Mouse (Mus musculus) intestine, embryonic 15.5 days (tissue): ENCODE measurements around the gene Pde6d. TPM values are rescaled to one million over a fixed set of nuclear protein-coding genes. Genes with fewer than 3 reads are reported as not detected.
"Not testable (repeated sequence)": the region's sequence is repeated elsewhere in the genome, so short reads cannot be mapped to it uniquely, and the experiment has no call there.

Source experiments
- ATAC-seq: fragments of 200-750 bp; cut with Nextera tagmentation; 2 replicates; pipeline ENCODE4 v1.8.0; 2017; ENCODE audit warnings: moderate TSS enrichment, moderate library complexity
- H3K27ac ChIP-seq: fragments of 300-500 bp; sonication (generic); 2 replicates; pipeline ENCODE4 v1.5.1; 2015; ENCODE audit warnings: mild to moderate bottlenecking, inconsistent platforms
- H3K27me3 ChIP-seq: fragments of 300-500 bp; sonication (generic); replicated peaks from 2 replicates; pipeline ENCODE4 v1.6.1; 2015; ENCODE audit warnings: inconsistent platforms
- H3K36me3 ChIP-seq: fragments of 300-500 bp; sonication (generic); 2 replicates; pipeline ENCODE4 v1.6.1; 2015; ENCODE audit warnings: inconsistent platforms
- H3K4me1 ChIP-seq: fragments of 300-500 bp; sonication (generic); replicated peaks from 2 replicates; pipeline ENCODE4 v1.6.1; 2015; ENCODE audit warnings: inconsistent platforms
- H3K4me2 ChIP-seq: fragments of 300-500 bp; sonication (generic); replicated peaks from 2 replicates; pipeline ENCODE4 v1.6.1; 2015; ENCODE audit warnings: mild to moderate bottlenecking, inconsistent platforms
- H3K4me3 ChIP-seq: fragments of 300-500 bp; sonication (generic); replicated peaks from 2 replicates; pipeline ENCODE4 v1.5.1; 2015; ENCODE audit warnings: inconsistent platforms
- H3K9ac ChIP-seq: fragments of 300-500 bp; sonication (generic); 2 replicates; pipeline ENCODE4 v1.6.1; 2015; ENCODE audit warnings: inconsistent platforms
- H3K9me3 ChIP-seq: fragments of 300-500 bp; sonication (generic); 2 replicates; pipeline ENCODE4 v1.6.1; 2016; ENCODE audit warnings: inconsistent platforms
- WGBS: fragments of 180-500 bp; shearing (Covaris S2); methylation state at CpG from one replicate; pipeline ENCODE4 v1.1.7; 2015; 5-methylcytosine and 5-hydroxymethylcytosine counted together
- polyA plus RNA-seq: library from polyadenylated mRNA; unstranded; fragments of >200 nt; fragmentation: Nextera tagmentation; extraction: Ambion mirVana; gene quantifications from 2 replicates; pipeline ENCODE4 v1.2.1, GENCODE M21; 2015

Pde6d gene
- polyA plus RNA-seq, 1 experiment from 2014 or later: 56.6 TPM

GRCm38 (mm10) chr1:86520361-86520760 lies 62.1 kb downstream of the Pde6d start:
- Histone ChIP-seq H3K9ac (no peak overlapping the region), H3K4me2 (no peak overlapping the region), H3K27ac (no peak overlapping the region), H3K4me1 (0 out of 2 replicates have a peak, but pooled peaks cover 5% of the 10 kb centered on the region), H3K9me3 (no peaks in the 10 kb centered on the region), H3K4me3 (no peak overlapping the region), H3K36me3 (no peaks in the 10 kb centered on the region), H3K27me3 (no peaks in the 10 kb centered on the region)
- no peak for ATAC-seq
- WGBS: 43% methylated on average over 7 of the region's 7 CpGs

GRCm38 (mm10) chr1:86517076-86517475 lies 65.4 kb downstream of the Pde6d start:
- Histone ChIP-seq H3K9ac (no peak overlapping the region), H3K9me3 (no peaks in the 10 kb centered on the region), H3K4me1 (peaks cover 3% of the 10 kb centered on the region; the same call in 1 of the 2 replicates), H3K4me2 (no peak overlapping the region), H3K27ac (no peak overlapping the region), H3K27me3 (no peaks in the 10 kb centered on the region), H3K36me3 (no peaks in the 10 kb centered on the region), H3K4me3 (no peak overlapping the region)
- ATAC-seq: no peak
- 76% methylated on average over 3 of the region's 3 CpGs for WGBS

- H3K27me3 ChIP-seq: no peaks in the 10 kb centered on the region
- no peaks in the 10 kb centered on the region for H3K36me3 ChIP-seq
- H3K4me3 ChIP-seq: no peak overlapping the region
- no peak overlapping the region for H3K4me2 ChIP-seq
- no peaks in the 10 kb centered on the region for H3K9me3 ChIP-seq
- H3K27ac ChIP-seq: no peak overlapping the region
- WGBS: 59% methylated on average over 6 of the region's 6 CpGs
- H3K9ac ChIP-seq: no peak overlapping the region
- no peak for ATAC-seq
- peaks cover 4% of the 10 kb centered on the region; the same call in 1 of the 2 replicates for H3K4me1 ChIP-seq
These were observed 66.6 kb downstream of the Pde6d start for GRCm38 (mm10) chr1:86515715-86516410.

- not testable (repeated sequence) for H3K4me3 ChIP-seq, H3K27me3 ChIP-seq, H3K9ac ChIP-seq, H3K9me3 ChIP-seq, H3K4me2 ChIP-seq, H3K36me3 ChIP-seq, ATAC-seq, H3K27ac ChIP-seq, H3K4me1 ChIP-seq
- WGBS: 77% methylated on average over 1 of the region's 1 CpGs
These were observed 69.4 kb downstream of the Pde6d start for GRCm38 (mm10) chr1:86513031-86513430.

GRCm38 (mm10) chr1:86512154-86512720 lies 70.2 kb downstream of the Pde6d start:
- H3K27me3 ChIP-seq: no peaks in the 10 kb centered on the region
- peaks cover 4% of the 10 kb centered on the region; the same call in 1 of the 2 replicates for H3K4me1 ChIP-seq
- WGBS: 81% methylated on average over 4 of the region's 4 CpGs
- no peak for ATAC-seq
- H3K4me3 ChIP-seq: no peak overlapping the region
- H3K9ac ChIP-seq: no peak overlapping the region
- H3K36me3 ChIP-seq: no peaks in the 10 kb centered on the region
- no peak overlapping the region for H3K4me2 ChIP-seq
- no peak overlapping the region for H3K27ac ChIP-seq
- no peaks in the 10 kb centered on the region for H3K9me3 ChIP-seq

GRCm38 (mm10) chr1:86510676-86511441 lies 71.6 kb downstream of the Pde6d start:
- H3K4me1 ChIP-seq: peaks cover 12% of the 10 kb centered on the region
- no peak overlapping the region for H3K4me2 ChIP-seq
- H3K27me3 ChIP-seq: no peaks in the 10 kb centered on the region
- 72% methylated on average over 9 of the region's 9 CpGs for WGBS
- H3K9me3 ChIP-seq: no peaks in the 10 kb centered on the region
- H3K27ac ChIP-seq: 0 out of 2 replicates have a peak overlapping the region, but pooled peaks have one; percentile 36
- peak; percentile 5; the same call in 1 of the 2 replicates for ATAC-seq
- H3K4me3 ChIP-seq: no peak overlapping the region
- H3K36me3 ChIP-seq: no peaks in the 10 kb centered on the region
- H3K9ac ChIP-seq: no peak overlapping the region

- no peaks in the 10 kb centered on the region for H3K36me3 ChIP-seq
- 74% methylated on average over 1 of the region's 1 CpGs for WGBS
These were observed 72.2 kb downstream of the Pde6d start for GRCm38 (mm10) chr1:86510266-86510665.

GRCm38 (mm10) chr1:86509410-86509809 lies 73.0 kb downstream of the Pde6d start:
- no peak overlapping the region for H3K27ac ChIP-seq
- no peak overlapping the region for H3K4me2 ChIP-seq
- H3K36me3 ChIP-seq: no peaks in the 10 kb centered on the region
- no peak overlapping the region for H3K9ac ChIP-seq
- H3K27me3 ChIP-seq: no peaks in the 10 kb centered on the region
- H3K4me1 ChIP-seq: peaks cover 25% of the 10 kb centered on the region
- no peak overlapping the region for H3K4me3 ChIP-seq
- no peaks in the 10 kb centered on the region for H3K9me3 ChIP-seq
- peak; percentile 66 for ATAC-seq
- WGBS: 22% methylated on average over 7 of the region's 7 CpGs

More at GRCm38 (mm10) chr1:86510266-86510665, 72.2 kb downstream of the Pde6d start:
- Histone ChIP-seq H3K9ac (no peak overlapping the region), H3K27ac (no peak overlapping the region), H3K4me1 (peaks cover 17% of the 10 kb centered on the region), H3K4me3 (no peak overlapping the region), H3K4me2 (no peak overlapping the region), H3K9me3 (no peaks in the 10 kb centered on the region), H3K27me3 (no peaks in the 10 kb centered on the region)
- no peak for ATAC-seq

GRCm38 (mm10) chr1:86507866-86508265 lies 74.6 kb downstream of the Pde6d start:
- no peak for ATAC-seq
- Histone ChIP-seq H3K4me2 (no peak overlapping the region), H3K9ac (no peak overlapping the region), H3K4me3 (no peak overlapping the region), H3K27ac (no peak overlapping the region), H3K36me3 (no peaks in the 10 kb centered on the region), H3K27me3 (no peaks in the 10 kb centered on the region), H3K4me1 (peaks cover 34% of the 10 kb centered on the region), H3K9me3 (no peaks in the 10 kb centered on the region)
- WGBS: 86% methylated on average over 5 of the region's 5 CpGs

- Histone ChIP-seq H3K4me1 (peaks cover 43% of the 10 kb centered on the region), H3K4me2 (no peak overlapping the region), H3K9ac (no peak overlapping the region), H3K4me3 (no peak overlapping the region), H3K27me3 (no peaks in the 10 kb centered on the region), H3K27ac (peak overlapping the region; percentile 40; the same call in 1 of the 2 replicates), H3K9me3 (no peaks in the 10 kb centered on the region), H3K36me3 (no peaks in the 10 kb centered on the region)
- ATAC-seq: no peak
- 94% methylated on average over 5 of the region's 5 CpGs for WGBS
These were observed 76.0 kb downstream of the Pde6d start for GRCm38 (mm10) chr1:86506420-86506819.

GRCm38 (mm10) chr1:86505461-86505860 lies 77.0 kb downstream of the Pde6d start:
- Histone ChIP-seq H3K36me3 (no peaks in the 10 kb centered on the region), H3K4me1 (peaks cover 52% of the 10 kb centered on the region), H3K4me3 (no peak overlapping the region), H3K9me3 (no peaks in the 10 kb centered on the region), H3K4me2 (peak overlapping the region; percentile 83; the same call in 1 of the 2 replicates), H3K9ac (peak overlapping the region; percentile 46; the same call in 1 of the 2 replicates), H3K27me3 (no peaks in the 10 kb centered on the region), H3K27ac (peak overlapping the region; percentile 90)
- WGBS: 67% methylated on average over 1 of the region's 1 CpGs
- no peak for ATAC-seq

- H3K4me3 ChIP-seq: peak overlapping the region; percentile 36
- H3K36me3 ChIP-seq: no peaks in the 10 kb centered on the region
- H3K9ac ChIP-seq: peak overlapping the region; percentile 46
- H3K4me2 ChIP-seq: peak overlapping the region; percentile 83
- peak overlapping the region; percentile 90 for H3K27ac ChIP-seq
- no peak for ATAC-seq
- no peaks in the 10 kb centered on the region for H3K27me3 ChIP-seq
- WGBS: 19% methylated on average over 19 of the region's 19 CpGs
- H3K9me3 ChIP-seq: no peaks in the 10 kb centered on the region
- peaks cover 55% of the 10 kb centered on the region for H3K4me1 ChIP-seq
These were observed 77.6 kb downstream of the Pde6d start for GRCm38 (mm10) chr1:86504697-86505421.
